Mouse (Mus musculus): ENCODE measurements at regions not wholly inside any gene's neighbourhood (a gene's known extent, or its start where the extent isn't known, plus 50 kb on each side); places are given as distances from the start of the nearest gene placed in this dataset.

DNA sequence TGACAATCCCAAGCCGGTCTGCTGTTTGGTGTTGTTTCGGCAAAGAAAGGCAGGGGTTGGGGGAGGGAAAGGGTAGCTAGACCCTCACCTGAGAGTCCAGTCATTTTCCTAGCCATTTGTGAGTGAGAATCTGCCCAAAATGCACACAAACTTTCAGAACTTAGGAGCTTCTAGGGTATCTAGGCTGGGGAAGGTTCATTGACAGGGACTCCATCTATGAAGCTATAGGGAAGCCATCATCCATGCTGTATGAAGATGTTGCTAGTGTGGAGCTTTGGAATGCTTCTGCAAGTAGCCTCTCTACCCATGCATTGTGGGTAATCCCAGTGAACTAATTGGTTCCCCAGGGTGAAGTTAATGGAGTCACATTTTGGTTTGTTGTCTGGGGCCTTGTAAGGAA is 412.9 kb upstream of the Zfp703 start:
- Histone ChIP-seq H3K27me3 (ENCODE audit: control insufficient read depth, insufficient read depth, low read length) (no peaks in the 10 kb centered on the region), H3K4me1 (ENCODE audit: control insufficient read depth, insufficient read depth, low read length) (no peaks in the 10 kb centered on the region), H3K9me3 (replicated peaks; ENCODE audit: control insufficient read depth, low read length) (no peaks in the 10 kb centered on the region), H3K36me3 (replicated peaks; ENCODE audit: control insufficient read depth, insufficient read depth, low read depth, low read length) (no peaks in the 10 kb centered on the region), H3K4me2 (ENCODE audit: low read depth, low read length) (no peak overlapping the region), H3K9ac (replicated peaks; ENCODE audit: low read length) (no peak overlapping the region), H3K27ac (replicated peaks; ENCODE audit: low read depth, low read length) (no peak overlapping the region), H3K4me3 (ENCODE audit: low read depth, low read length) (no peak overlapping the region)
- DNase-seq (ENCODE audit: low spot score) (no peak), ATAC-seq (replicated peaks; ENCODE audit: insufficient number of reproducible peaks, low FRiP score, low TSS enrichment, low read depth) (no peak)
- 98% methylated on average over 2 of the region's 2 CpGs for WGBS

DNA sequence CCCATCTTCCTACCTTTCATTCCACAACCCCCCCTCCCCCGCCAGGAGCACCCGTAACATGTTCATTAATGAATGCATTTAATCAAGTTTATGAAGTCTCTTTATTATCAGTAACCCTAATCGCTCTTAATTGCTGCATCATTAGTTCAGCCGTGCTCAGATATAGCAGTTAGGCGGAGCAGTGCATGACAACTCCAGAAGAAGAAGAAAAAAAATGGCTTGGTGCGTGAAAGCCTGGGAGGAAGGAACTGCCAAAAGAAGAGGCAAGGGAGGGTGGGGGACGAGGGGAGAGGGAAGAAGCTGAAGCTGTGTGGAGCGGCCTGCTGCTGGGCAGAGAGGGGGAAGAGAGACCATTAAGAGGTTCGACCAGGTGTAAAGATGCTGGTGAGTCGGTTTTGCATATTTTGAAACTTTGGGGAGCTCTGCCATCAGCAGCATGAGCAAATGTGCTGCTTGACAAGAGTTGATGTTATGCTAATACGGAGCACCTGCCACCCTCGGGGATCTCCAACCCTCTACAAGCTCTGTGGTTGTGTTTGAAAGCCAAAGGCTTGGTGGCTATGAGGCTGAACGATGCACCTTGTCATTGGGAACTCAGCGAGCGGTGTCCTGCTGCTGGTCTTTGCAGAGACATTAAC is 408.6 kb upstream of the Zfp703 start:
- Histone ChIP-seq H3K9me3 (replicated peaks; ENCODE audit: control insufficient read depth, low read length) (no peaks in the 10 kb centered on the region), H3K36me3 (replicated peaks; ENCODE audit: control insufficient read depth, insufficient read depth, low read depth, low read length) (no peaks in the 10 kb centered on the region), H3K4me2 (ENCODE audit: low read depth, low read length) (no peak overlapping the region), H3K9ac (replicated peaks; ENCODE audit: low read length) (no peak overlapping the region), H3K4me3 (ENCODE audit: low read depth, low read length) (no peak overlapping the region), H3K4me1 (ENCODE audit: control insufficient read depth, insufficient read depth, low read length) (no peaks in the 10 kb centered on the region), H3K27ac (replicated peaks; ENCODE audit: low read depth, low read length) (no peak overlapping the region), H3K27me3 (ENCODE audit: control insufficient read depth, insufficient read depth, low read length) (no peaks in the 10 kb centered on the region)
- no peak for ATAC-seq (replicated peaks; ENCODE audit: insufficient number of reproducible peaks, low FRiP score, low TSS enrichment, low read depth)
- DNase-seq (ENCODE audit: low spot score) = no peak
- WGBS = 76% methylated on average over 15 of the region's 15 CpGs

DNA sequence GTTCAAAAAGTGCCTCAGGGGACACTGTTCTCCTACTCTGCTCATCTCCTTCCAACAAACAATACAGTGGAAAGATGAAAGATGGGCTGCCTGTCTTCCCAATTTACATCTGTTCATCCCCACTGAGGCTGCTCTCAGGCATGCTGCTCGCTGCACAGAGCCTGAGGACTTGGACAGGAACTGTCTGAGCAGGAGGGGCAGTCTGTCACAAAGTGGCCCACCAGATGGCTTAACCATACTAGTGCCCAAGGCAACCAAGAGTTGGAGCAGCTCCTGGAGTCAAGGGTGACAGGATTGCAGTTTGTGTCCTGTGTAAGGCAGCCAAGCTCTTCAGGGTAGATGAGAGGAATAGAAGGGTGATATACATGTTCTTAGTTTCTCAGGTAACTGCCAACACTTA is 388.3 kb upstream of the Zfp703 start:
- Histone ChIP-seq H3K4me2 (ENCODE audit: low read depth, low read length) (no peak overlapping the region), H3K36me3 (replicated peaks; ENCODE audit: control insufficient read depth, insufficient read depth, low read depth, low read length) (no peaks in the 10 kb centered on the region), H3K9ac (replicated peaks; ENCODE audit: low read length) (no peak overlapping the region), H3K27me3 (ENCODE audit: control insufficient read depth, insufficient read depth, low read length) (no peaks in the 10 kb centered on the region), H3K4me1 (ENCODE audit: control insufficient read depth, insufficient read depth, low read length) (no peaks in the 10 kb centered on the region), H3K4me3 (ENCODE audit: low read depth, low read length) (no peak overlapping the region), H3K27ac (replicated peaks; ENCODE audit: low read depth, low read length) (no peak overlapping the region), H3K9me3 (replicated peaks; ENCODE audit: control insufficient read depth, low read length) (no peaks in the 10 kb centered on the region)
- DNase-seq (ENCODE audit: low spot score) (no peak), ATAC-seq (replicated peaks; ENCODE audit: insufficient number of reproducible peaks, low FRiP score, low TSS enrichment, low read depth) (no peak)
- 79% methylated on average over 1 of the region's 1 CpGs for WGBS

DNA sequence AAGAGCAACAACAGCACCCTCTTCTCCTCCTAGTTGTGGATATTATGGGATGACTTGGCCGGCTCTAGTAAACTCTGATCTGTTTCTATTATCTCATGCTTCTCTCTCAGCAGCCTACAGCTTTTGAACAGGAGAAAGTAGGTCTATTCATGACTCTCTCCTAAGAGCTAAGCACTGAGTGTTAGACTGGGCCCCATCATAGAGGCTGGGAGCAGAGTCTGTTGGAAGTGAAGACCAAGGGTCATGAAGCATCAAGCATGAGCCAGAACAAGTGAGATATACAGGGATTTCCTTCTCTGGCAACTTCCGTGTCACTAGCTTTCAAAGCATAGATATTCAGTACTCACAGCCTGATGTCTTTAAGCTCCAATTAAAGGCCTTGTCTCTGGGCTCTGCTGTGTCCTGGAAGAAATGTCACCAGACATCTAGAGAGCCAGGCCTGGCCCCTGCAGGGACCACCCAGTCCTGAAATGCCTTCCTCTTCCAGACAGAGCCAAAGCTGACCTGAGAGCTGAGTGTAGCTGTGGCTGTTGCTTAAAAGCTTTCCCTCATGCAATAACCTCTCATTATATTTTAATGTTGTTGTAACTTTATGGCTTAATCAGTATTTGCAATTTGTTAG is 386.4 kb upstream of the Zfp703 start:
- Histone ChIP-seq H3K9ac (replicated peaks; ENCODE audit: low read length) (no peak overlapping the region), H3K27ac (replicated peaks; ENCODE audit: low read depth, low read length) (no peak overlapping the region), H3K4me1 (ENCODE audit: control insufficient read depth, insufficient read depth, low read length) (no peaks in the 10 kb centered on the region), H3K4me3 (ENCODE audit: low read depth, low read length) (no peak overlapping the region), H3K27me3 (ENCODE audit: control insufficient read depth, insufficient read depth, low read length) (no peaks in the 10 kb centered on the region), H3K4me2 (ENCODE audit: low read depth, low read length) (no peak overlapping the region), H3K9me3 (replicated peaks; ENCODE audit: control insufficient read depth, low read length) (no peaks in the 10 kb centered on the region), H3K36me3 (replicated peaks; ENCODE audit: control insufficient read depth, insufficient read depth, low read depth, low read length) (no peaks in the 10 kb centered on the region)
- DNase-seq (ENCODE audit: low spot score) = no peak
- no peak for ATAC-seq (replicated peaks; ENCODE audit: insufficient number of reproducible peaks, low FRiP score, low TSS enrichment, low read depth)
- 84% methylated on average over 2 of the region's 2 CpGs for WGBS

DNA sequence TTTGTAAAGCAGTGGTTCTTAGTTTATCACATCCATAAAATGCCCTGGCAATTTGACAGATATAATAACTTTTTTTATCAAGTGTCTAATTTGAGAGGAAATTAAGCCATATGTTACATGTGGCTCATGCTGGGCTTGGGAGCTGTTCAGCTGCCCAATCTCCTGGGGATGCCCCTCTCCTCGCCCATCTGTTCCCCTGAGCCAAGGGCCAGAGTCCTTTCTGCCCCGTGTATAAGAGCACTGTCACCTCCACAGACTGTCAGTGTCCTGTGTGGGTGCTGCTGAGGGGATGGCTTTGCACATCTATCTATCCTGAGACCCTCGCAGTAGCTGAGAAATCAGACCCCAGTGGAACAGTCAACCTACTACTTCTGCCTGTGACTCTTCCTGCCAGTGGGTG is 385.9 kb upstream of the Zfp703 start:
- Histone ChIP-seq H3K4me1 (ENCODE audit: control insufficient read depth, insufficient read depth, low read length) (no peaks in the 10 kb centered on the region), H3K36me3 (replicated peaks; ENCODE audit: control insufficient read depth, insufficient read depth, low read depth, low read length) (no peaks in the 10 kb centered on the region), H3K9ac (replicated peaks; ENCODE audit: low read length) (no peak overlapping the region), H3K27ac (replicated peaks; ENCODE audit: low read depth, low read length) (no peak overlapping the region), H3K27me3 (ENCODE audit: control insufficient read depth, insufficient read depth, low read length) (no peaks in the 10 kb centered on the region), H3K4me3 (ENCODE audit: low read depth, low read length) (no peak overlapping the region), H3K9me3 (replicated peaks; ENCODE audit: control insufficient read depth, low read length) (no peaks in the 10 kb centered on the region), H3K4me2 (ENCODE audit: low read depth, low read length) (no peak overlapping the region)
- no peak for DNase-seq (ENCODE audit: low spot score)
- 76% methylated on average over 3 of the region's 3 CpGs for WGBS
- no peak for ATAC-seq (replicated peaks; ENCODE audit: insufficient number of reproducible peaks, low FRiP score, low TSS enrichment, low read depth)

DNA sequence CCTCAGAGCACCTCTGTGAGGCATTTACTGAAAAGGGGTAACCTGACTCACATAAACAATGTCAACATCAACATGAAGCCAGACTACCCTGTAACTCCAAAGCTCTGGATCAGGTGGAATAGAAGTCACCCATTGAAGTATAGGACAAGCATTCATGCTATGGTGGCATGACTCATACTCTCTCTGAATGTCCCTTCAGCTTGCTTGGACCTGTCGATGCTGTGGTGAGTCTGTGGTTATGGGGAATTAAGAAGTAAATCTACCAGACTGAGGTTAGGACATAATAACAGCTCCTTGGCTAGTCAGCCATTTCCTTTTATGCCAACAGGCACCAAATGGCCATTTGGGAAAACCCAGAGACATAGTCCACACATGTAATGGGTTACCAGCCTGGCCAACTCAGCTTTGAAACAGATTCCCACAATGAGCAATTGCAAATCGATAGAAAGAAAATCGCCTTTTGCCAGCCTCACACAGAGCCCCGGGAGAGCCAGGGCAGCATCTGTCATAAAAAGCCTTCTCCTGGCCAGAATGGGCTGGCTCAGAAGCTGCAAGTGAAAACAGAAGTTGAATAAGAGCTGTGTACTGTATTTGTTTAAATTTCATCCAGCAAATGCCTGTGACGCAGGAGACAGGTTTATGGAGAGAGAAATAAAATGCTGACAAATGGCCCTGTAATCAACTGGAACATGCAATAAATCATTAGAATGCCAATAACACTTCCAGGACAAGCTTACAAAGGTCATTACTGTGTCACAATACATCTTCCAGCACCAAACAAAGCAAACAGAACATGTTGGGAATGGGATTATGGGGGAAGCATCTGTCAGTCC is 383.4 kb upstream of the Zfp703 start:
- ATAC-seq (replicated peaks; ENCODE audit: insufficient number of reproducible peaks, low FRiP score, low TSS enrichment, low read depth) = no peak
- no peak overlapping the region for H3K4me3 ChIP-seq (ENCODE audit: low read depth, low read length)

DNA sequence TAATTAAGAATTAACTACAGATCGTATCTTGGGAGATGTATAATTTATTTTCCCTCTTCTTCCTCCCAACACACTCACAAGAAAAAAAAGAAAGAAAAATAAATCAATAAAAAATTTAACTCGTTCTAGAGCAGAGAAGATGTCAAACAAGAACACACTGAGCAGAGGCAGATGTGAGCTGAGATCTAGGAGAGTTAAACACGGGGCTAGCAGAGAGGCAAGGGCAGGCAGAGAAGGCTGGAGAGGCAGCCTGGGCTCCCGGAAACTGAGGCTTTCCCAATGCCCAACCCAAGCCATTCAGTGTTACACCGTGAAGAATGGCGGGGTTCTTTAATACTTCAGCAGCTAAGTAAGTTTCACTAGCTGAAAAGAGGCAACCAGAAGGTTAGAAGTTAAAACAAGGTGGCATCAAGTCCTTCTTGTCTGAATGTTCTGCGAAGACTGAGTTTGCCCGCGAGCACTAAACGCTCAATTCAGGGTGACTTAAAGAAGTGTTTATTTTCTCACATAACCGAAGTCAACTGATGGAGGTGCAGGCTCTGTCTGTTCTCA is 382.7 kb upstream of the Zfp703 start:
- 72% methylated on average over 11 of the region's 11 CpGs for WGBS
- Histone ChIP-seq H3K9ac (replicated peaks; ENCODE audit: low read length) (no peak overlapping the region), H3K9me3 (replicated peaks; ENCODE audit: control insufficient read depth, low read length) (no peaks in the 10 kb centered on the region), H3K4me1 (ENCODE audit: control insufficient read depth, insufficient read depth, low read length) (no peaks in the 10 kb centered on the region), H3K4me3 (ENCODE audit: low read depth, low read length) (no peak overlapping the region), H3K27me3 (ENCODE audit: control insufficient read depth, insufficient read depth, low read length) (no peaks in the 10 kb centered on the region), H3K36me3 (replicated peaks; ENCODE audit: control insufficient read depth, insufficient read depth, low read depth, low read length) (no peaks in the 10 kb centered on the region), H3K27ac (replicated peaks; ENCODE audit: low read depth, low read length) (no peak overlapping the region), H3K4me2 (ENCODE audit: low read depth, low read length) (no peak overlapping the region)
- DNase-seq (ENCODE audit: low spot score) (peak; percentile 2), ATAC-seq (replicated peaks; ENCODE audit: insufficient number of reproducible peaks, low FRiP score, low TSS enrichment, low read depth) (no peak)

More for the DNA sequence above, 383.4 kb upstream of the Zfp703 start:
- H3K27me3 ChIP-seq (ENCODE audit: control insufficient read depth, insufficient read depth, low read length) = no peaks in the 10 kb centered on the region
- no peaks in the 10 kb centered on the region for H3K36me3 ChIP-seq (replicated peaks; ENCODE audit: control insufficient read depth, insufficient read depth, low read depth, low read length)
- DNase-seq (ENCODE audit: low spot score) = no peak
- no peaks in the 10 kb centered on the region for H3K9me3 ChIP-seq (replicated peaks; ENCODE audit: control insufficient read depth, low read length)
- no peak overlapping the region for H3K9ac ChIP-seq (replicated peaks; ENCODE audit: low read length)
- no peak overlapping the region for H3K4me2 ChIP-seq (ENCODE audit: low read depth, low read length)
- WGBS = 69% methylated on average over 5 of the region's 5 CpGs
- no peak overlapping the region for H3K27ac ChIP-seq (replicated peaks; ENCODE audit: low read depth, low read length)
- no peaks in the 10 kb centered on the region for H3K4me1 ChIP-seq (ENCODE audit: control insufficient read depth, insufficient read depth, low read length)

Data from embryonic facial prominence, embryonic 11.5 days (tissue).